Mouse (Mus musculus): Measurements from ENCODE around the gene Ubald2.

GRCm38 (mm10) chr11:116433356-116434286, at the start of gene Ubald2:
- peak; percentile 59; the same call in 1 of the 2 replicates for TF ChIP-seq POLR2A (IDR thresholded peaks at IDR 0.05; ENCODE audit: extremely low read depth, insufficient read depth, low read length)
- TF ChIP-seq CTCF (IDR thresholded peaks at IDR 0.05; ENCODE audit: low read depth, low read length): no peak
